Mouse (Mus musculus): Measurements from ENCODE around the gene Tenm4. TPM values are rescaled to one million over a fixed set of nuclear protein-coding genes. Genes with fewer than 3 reads are reported as not detected.

Tenm4 gene
- polyA plus RNA-seq, 1 experiment from 2014 or later = 33.1 TPM

- peaks cover 15% of the 10 kb centered on the region for H3K4me1 ChIP-seq (replicated peaks)
- no peak overlapping the region for H3K4me2 ChIP-seq
- no peaks in the 10 kb centered on the region for H3K9me3 ChIP-seq
- H3K9ac ChIP-seq = no peak overlapping the region
- WGBS = 67% methylated on average over 4 of the region's 4 CpGs
- H3K27me3 ChIP-seq = 0 out of 2 replicates have a peak, but pooled peaks cover 5% of the 10 kb centered on the region
- peaks cover 20% of the 10 kb centered on the region for H3K36me3 ChIP-seq
- no peak overlapping the region for H3K27ac ChIP-seq
- no peak overlapping the region for H3K4me3 ChIP-seq
- ATAC-seq (ENCODE audit: low FRiP score) = no peak
Observed at GRCm38 (mm10) chr7:96871031-96871430, 700.0 kb downstream of the Tenm4 start.

DNA sequence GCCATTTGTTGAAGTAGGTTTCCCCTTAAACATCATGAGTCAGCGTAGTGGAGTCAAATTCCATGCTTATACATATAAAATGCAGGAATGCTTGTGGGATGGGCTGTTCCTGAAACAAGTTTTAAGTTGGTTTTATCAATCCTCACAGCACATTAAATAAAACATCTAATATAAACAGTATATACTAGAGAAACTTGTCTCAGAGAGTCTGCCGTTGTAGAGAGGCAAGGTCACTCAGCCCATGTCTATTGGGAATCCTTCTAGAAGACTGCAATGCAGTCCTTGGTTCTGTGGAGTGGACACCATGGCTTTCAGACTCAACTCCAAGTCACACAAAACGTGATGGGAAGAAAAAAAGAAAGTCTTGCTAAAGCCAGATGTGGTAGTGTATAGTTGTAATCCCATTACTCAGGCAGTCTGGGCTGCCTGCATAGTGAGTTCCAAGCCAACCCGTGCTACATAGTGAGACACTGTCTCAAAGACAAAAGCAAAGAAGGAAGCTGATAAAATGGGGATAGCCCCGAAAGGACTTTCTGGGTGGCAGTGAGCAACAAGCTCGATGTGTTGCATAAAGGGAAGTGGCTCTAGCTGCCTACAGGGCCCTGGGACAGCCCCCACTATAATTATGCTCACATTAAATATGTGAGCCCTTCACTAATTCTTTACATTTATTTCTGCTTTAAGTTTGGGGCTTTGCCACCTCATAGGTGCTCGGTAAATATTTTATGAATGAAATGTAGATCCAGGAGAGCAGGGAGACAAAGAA is 707.6 kb downstream of the Tenm4 start:
- H3K4me3 ChIP-seq = no peak overlapping the region
- WGBS = 91% methylated on average over 7 of the region's 7 CpGs
- peaks cover 10% of the 10 kb centered on the region for H3K36me3 ChIP-seq
- H3K4me2 ChIP-seq = no peak overlapping the region
- peaks cover 7% of the 10 kb centered on the region for H3K4me1 ChIP-seq (replicated peaks)
- no peak overlapping the region for H3K9ac ChIP-seq
- no peak overlapping the region for H3K27ac ChIP-seq
- H3K9me3 ChIP-seq = no peaks in the 10 kb centered on the region
- no peak for ATAC-seq (ENCODE audit: low FRiP score)
- H3K27me3 ChIP-seq = no peaks in the 10 kb centered on the region

- no peak overlapping the region for H3K4me3 ChIP-seq
- ATAC-seq (ENCODE audit: low FRiP score) = no peak
- H3K9ac ChIP-seq = no peak overlapping the region
- H3K36me3 ChIP-seq = peaks cover under 1% of the 10 kb centered on the region
- H3K4me1 ChIP-seq (replicated peaks) = peaks cover 15% of the 10 kb centered on the region
- H3K27me3 ChIP-seq = no peaks in the 10 kb centered on the region
- H3K9me3 ChIP-seq = no peaks in the 10 kb centered on the region
- 82% methylated on average over 6 of the region's 6 CpGs for WGBS
- H3K27ac ChIP-seq = no peak overlapping the region
- H3K4me2 ChIP-seq = no peak overlapping the region
Observed at GRCm38 (mm10) chr7:96879593-96879992, 708.5 kb downstream of the Tenm4 start.

- Histone ChIP-seq H3K9ac (no peak overlapping the region), H3K4me2 (no peak overlapping the region), H3K36me3 (peaks cover 4% of the 10 kb centered on the region; the same call in 1 of the 2 replicates), H3K9me3 (no peaks in the 10 kb centered on the region), H3K4me1 (replicated peaks) (peaks cover 15% of the 10 kb centered on the region), H3K27ac (no peak overlapping the region), H3K27me3 (no peaks in the 10 kb centered on the region), H3K4me3 (no peak overlapping the region)
- 82% methylated on average over 6 of the region's 6 CpGs for WGBS
- no peak for ATAC-seq (ENCODE audit: low FRiP score)
Observed at GRCm38 (mm10) chr7:96880221-96880944, 709.3 kb downstream of the Tenm4 start.

DNA sequence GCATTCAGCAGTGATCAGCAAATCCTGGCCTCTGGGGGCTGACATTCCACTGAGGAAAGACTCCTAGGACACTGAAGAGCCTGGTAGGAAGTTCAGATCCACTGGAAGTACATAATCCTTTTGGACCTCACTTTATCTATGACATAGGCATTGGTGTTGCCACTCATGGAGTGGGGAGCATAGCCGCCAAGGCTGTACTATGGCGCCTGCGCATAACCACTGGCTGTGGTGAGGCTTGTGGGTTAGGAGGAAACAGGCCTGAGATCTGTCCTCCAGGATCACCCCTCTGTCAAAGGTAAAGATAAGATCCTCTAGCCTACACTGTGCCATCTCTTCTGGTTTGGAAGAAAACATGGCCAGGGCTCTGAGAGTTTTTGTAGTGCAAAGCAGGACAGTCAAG is 712.3 kb downstream of the Tenm4 start:
- H3K4me1 ChIP-seq (replicated peaks) = peaks cover 24% of the 10 kb centered on the region
- H3K9me3 ChIP-seq = no peaks in the 10 kb centered on the region
- H3K27me3 ChIP-seq = no peaks in the 10 kb centered on the region
- H3K4me2 ChIP-seq = no peak overlapping the region
- peaks cover 9% of the 10 kb centered on the region for H3K36me3 ChIP-seq
- no peak overlapping the region for H3K9ac ChIP-seq
- no peak for ATAC-seq (ENCODE audit: low FRiP score)
- no peak overlapping the region for H3K4me3 ChIP-seq
- 94% methylated on average over 3 of the region's 3 CpGs for WGBS
- no peak overlapping the region for H3K27ac ChIP-seq

- 54% methylated on average over 18 of the region's 18 CpGs for WGBS
Observed at GRCm38 (mm10) chr7:96887088-96887654, 716.1 kb downstream of the Tenm4 start.

DNA sequence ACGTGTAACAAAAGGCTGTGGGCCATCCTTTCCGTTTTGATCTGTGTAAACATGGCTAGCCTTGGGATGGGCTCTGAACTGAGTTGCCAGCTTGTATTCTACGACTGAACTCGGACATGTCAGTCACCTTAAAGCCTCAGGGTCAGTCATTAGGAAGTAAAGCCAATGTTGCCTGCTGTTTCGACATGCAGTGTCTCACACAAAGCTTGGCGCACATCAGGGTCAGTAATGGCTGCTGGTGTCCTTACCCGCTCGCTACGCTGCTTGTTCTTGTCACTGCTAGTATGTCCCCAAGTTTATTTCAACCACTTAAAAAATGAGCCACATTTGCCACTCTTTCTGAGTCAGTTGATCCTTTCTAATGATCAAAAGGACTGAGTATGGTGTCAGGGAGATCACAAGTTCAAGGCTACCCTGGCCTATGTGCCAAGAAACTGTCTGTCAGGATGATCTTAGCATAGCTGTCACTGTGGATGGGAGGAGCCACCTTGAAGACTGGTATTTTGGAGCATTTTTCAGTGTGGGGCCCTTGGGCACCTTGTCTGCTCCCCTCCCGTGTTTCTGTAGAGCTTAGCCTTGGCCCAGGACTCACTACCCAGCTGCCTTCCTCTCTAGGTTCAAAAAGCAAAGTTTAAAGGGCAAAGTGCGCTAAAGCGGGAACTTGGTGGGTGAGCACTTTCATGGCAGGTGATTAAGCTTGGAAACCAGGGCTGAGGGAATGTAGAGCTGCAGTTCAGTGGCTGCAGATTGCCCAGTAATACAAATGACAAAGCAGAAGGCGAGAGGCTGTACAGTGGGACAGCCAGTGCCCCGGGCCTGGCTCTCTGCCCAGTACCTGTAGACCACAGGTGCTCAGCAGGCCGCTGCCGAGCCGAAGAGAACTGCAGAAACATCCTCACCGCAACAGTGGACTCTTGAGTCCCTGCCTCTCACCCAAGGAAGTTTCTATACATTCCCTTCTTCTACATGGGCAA is 718.3 kb downstream of the Tenm4 start:
- H3K4me1 ChIP-seq (replicated peaks) = peaks cover 41% of the 10 kb centered on the region
- H3K9ac ChIP-seq = no peak overlapping the region
- H3K9me3 ChIP-seq = no peaks in the 10 kb centered on the region
- no peak for ATAC-seq (ENCODE audit: low FRiP score)
- H3K27ac ChIP-seq = peak overlapping the region; percentile 71
- no peak overlapping the region for H3K4me2 ChIP-seq
- WGBS = 85% methylated on average over 18 of the region's 18 CpGs
- H3K4me3 ChIP-seq = no peak overlapping the region
- H3K27me3 ChIP-seq = no peaks in the 10 kb centered on the region
- H3K36me3 ChIP-seq = peaks cover 25% of the 10 kb centered on the region

More at GRCm38 (mm10) chr7:96887088-96887654, 716.1 kb downstream of the Tenm4 start:
- ATAC-seq (ENCODE audit: low FRiP score) = no peak
- Histone ChIP-seq H3K27ac (peak overlapping the region; percentile 8; the same call in 1 of the 2 replicates), H3K4me2 (no peak overlapping the region), H3K36me3 (peaks cover 9% of the 10 kb centered on the region), H3K9ac (no peak overlapping the region), H3K4me3 (no peak overlapping the region), H3K27me3 (no peaks in the 10 kb centered on the region), H3K9me3 (no peaks in the 10 kb centered on the region), H3K4me1 (replicated peaks) (peaks cover 49% of the 10 kb centered on the region)

GRCm38 (mm10) chr7:96890035-96890621 is 719.1 kb downstream of the Tenm4 start:
- Histone ChIP-seq H3K4me2 (no peak overlapping the region), H3K9me3 (no peaks in the 10 kb centered on the region), H3K27ac (peak overlapping the region; percentile 71), H3K4me3 (no peak overlapping the region), H3K9ac (no peak overlapping the region), H3K4me1 (replicated peaks) (peaks cover 40% of the 10 kb centered on the region), H3K27me3 (no peaks in the 10 kb centered on the region), H3K36me3 (peaks cover 32% of the 10 kb centered on the region)
- 22% methylated on average over 7 of the region's 7 CpGs for WGBS
- peak; percentile 59 for ATAC-seq (ENCODE audit: low FRiP score)

DNA sequence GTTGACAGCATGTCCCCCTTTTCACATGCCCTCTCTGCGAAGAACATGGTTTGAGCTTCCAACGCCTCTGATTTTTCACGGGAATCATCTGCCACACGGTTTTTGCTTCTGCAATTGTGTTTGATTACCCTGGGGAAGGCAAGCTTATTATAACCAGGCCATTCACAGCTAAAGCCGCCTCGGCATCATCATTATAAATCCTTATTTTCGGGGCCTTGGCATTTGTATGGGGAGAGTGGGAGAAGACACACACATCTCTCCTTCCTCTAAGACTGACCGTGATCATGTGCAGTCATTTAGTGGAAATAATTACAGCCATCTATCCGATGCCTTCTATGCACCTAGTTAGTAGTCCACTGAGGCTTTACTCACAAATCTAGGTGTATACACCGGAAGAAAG is 719.9 kb downstream of the Tenm4 start:
- H3K4me2 ChIP-seq = no peak overlapping the region
- H3K9me3 ChIP-seq = no peaks in the 10 kb centered on the region
- peaks cover 40% of the 10 kb centered on the region for H3K4me1 ChIP-seq (replicated peaks)
- ATAC-seq (ENCODE audit: low FRiP score) = 0 out of 2 replicates have a peak, but pooled peaks have one; percentile 30
- peak overlapping the region; percentile 71 for H3K27ac ChIP-seq
- no peaks in the 10 kb centered on the region for H3K27me3 ChIP-seq
- peaks cover 33% of the 10 kb centered on the region for H3K36me3 ChIP-seq
- WGBS = 34% methylated on average over 10 of the region's 10 CpGs
- no peak overlapping the region for H3K4me3 ChIP-seq
- H3K9ac ChIP-seq = no peak overlapping the region

DNA sequence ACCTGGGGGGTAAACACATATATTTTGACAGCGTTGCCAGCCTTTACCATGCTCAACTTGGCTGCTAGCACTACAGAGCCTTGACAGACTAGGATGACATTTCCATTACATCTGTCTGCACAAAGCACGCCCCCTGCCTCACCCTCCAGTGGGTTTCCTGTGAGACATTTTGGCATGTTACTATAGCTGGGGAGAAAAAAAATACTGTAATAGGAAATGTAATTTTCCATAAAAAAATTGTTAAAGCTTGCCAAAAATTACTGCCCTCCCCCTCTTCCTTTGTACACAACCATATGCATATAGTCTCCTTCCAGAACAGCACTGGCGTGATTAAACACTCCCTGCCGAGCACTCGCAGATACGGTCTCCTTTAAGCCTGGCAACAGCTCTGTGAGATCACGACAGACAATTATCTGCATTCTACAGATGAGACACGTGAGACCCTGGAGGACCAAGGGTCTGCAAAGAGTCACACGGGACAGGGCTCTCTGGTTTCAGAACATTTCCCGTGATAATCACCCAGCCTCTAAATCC is 728.1 kb downstream of the Tenm4 start:
- Histone ChIP-seq H3K4me3 (no peak overlapping the region), H3K27ac (peak overlapping the region; percentile 60; the same call in 1 of the 2 replicates), H3K9me3 (no peaks in the 10 kb centered on the region), H3K27me3 (0 out of 2 replicates have a peak, but pooled peaks cover 4% of the 10 kb centered on the region), H3K4me1 (replicated peaks) (peaks cover 32% of the 10 kb centered on the region), H3K9ac (no peak overlapping the region), H3K4me2 (no peak overlapping the region), H3K36me3 (peaks cover 30% of the 10 kb centered on the region)
- ATAC-seq (ENCODE audit: low FRiP score) = 0 out of 2 replicates have a peak, but pooled peaks have one; percentile 54
- WGBS = 35% methylated on average over 10 of the region's 10 CpGs

- 62% methylated on average over 5 of the region's 5 CpGs for WGBS
- no peak overlapping the region for H3K4me3 ChIP-seq
- no peaks in the 10 kb centered on the region for H3K9me3 ChIP-seq
- 0 out of 2 replicates have a peak, but pooled peaks cover 4% of the 10 kb centered on the region for H3K27me3 ChIP-seq
- H3K9ac ChIP-seq = no peak overlapping the region
- no peak overlapping the region for H3K4me2 ChIP-seq
- peaks cover 49% of the 10 kb centered on the region for H3K4me1 ChIP-seq (replicated peaks)
- no peak for ATAC-seq (ENCODE audit: low FRiP score)
- no peak overlapping the region for H3K27ac ChIP-seq
- H3K36me3 ChIP-seq = peaks cover 10% of the 10 kb centered on the region
Observed at GRCm38 (mm10) chr7:96902183-96902582, 731.1 kb downstream of the Tenm4 start.
